Mouse (Mus musculus): ENCODE results near the gene Mrvi1. TPM values are rescaled to one million over a fixed set of nuclear protein-coding genes. Genes with fewer than 3 reads are reported as not detected.

Mrvi1 gene
- polyA plus RNA-seq, 3 experiments from 2014 or later = 0.46 to 0.87 TPM; not detected in 1

DNA sequence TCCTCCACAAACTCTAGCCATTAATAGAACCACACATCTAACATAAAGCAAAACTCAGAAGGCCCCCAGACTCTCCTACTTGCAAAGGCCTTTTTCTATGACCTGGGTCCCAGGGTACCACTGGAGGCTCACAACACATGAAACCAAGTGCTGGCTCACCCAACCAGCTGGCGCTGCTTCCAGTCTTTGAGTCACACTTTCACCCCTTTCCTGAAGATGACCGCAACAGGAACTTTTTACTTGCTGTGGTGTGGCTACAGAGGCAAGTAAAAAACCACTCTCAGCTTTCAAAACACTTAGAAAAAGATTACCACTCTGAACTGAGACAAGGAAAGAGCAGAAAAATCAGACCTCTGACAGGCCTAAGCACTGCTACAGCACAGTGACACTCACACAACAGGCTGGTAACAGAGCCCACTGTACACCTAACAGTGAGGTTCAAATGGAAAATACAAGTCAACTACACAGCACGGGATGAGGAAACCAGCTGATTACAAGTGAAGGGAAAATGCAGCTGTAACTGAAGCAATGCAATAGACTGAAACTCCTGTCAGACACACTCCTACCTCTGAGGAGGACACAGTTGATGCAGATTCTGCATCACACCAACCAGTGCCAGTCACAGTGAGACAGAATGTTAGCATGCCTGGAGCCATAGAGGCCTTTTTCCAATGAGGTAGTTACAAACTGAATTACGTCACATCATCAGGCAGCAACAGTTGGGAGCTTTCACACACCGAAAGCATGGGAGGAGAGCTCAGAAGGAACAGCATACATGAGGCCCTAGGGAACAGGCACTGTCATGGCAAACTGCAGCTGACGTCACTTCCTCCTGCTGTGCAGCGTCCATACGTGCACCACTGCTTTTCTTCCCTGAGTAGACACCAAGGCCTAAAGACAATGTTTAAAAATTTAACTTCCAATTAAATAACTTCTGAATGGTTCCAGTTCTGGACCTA lies 158.0 kb downstream of the Mrvi1 start:
- ATAC-seq = no peak

DNA sequence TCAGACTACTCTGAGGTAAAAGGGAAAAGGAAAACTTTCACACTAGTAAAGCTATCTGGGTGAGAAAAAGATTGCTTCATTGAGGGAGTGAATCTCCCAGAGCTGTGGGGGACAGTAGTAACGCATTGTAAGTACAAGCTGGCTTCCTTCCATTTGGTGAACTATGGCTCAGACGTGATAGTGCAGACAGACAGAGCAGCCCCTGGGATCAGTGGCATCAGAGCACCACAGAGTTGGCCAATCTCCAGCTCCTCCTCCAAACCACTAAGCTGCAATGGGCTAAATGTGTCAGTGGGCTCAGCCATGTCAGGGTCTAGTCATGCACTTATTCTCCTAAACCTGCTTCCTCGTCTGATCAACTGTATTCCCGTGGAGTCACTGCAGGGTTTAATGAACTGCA lies 158.7 kb downstream of the Mrvi1 start:
- ATAC-seq = no peak

DNA sequence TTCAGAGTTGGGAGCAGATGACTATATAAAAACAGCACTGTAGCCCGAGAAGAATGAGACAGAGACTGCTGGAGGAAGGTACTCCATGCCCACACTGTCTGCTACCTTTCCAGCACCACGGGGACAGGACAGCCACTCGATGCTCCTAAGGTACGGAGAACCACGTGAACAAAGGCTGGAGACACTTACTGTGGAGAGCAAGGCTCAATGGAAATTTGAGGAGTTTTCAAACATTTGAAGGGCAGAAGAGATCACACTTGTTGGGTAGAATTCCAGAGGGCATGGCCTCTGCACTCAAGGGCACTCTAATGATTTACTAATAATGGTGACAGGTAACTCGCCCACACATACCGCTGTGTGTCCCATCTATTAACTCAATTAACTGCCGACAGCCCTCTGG lies 159.2 kb downstream of the Mrvi1 start:
- ATAC-seq = no peak

DNA sequence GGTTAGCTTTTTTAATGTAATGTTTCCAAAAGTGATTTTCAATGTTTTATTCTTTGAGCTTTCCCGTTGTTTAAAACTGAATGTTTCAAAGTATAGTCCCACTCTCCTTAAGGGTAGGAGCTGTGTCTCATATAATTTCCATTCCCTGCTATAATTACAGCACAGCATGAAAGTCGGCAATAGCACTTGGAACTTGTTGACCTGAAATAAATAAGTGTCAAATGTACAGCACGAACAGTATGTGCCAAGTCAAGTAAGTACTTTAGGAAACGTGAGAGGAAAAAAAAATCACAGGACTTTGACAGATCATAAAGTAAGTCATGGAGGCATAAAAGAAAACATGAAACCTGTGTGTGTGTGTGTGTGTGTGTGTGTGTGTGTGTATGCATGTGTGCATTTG lies 160.2 kb downstream of the Mrvi1 start:
- ATAC-seq = no peak

DNA sequence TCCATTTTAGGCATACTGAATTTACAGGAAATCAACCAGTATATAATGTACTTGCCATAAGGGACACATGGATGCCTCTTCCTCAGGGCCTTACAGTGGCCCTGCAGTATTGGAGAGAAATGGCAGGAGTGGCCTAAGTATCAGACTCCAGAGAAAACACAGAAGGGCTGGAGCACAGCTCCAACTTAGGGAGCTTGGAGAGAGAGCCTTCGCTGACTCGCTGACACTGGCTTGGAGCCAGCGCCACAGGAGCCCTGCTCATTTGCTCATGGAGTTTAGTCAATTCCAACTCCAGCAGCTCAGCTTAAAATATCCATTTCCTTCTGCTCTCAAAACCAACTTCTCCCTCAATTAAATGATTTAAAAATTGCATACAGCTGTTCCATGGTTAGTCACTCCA lies 160.6 kb downstream of the Mrvi1 start:
- no peak for ATAC-seq

DNA sequence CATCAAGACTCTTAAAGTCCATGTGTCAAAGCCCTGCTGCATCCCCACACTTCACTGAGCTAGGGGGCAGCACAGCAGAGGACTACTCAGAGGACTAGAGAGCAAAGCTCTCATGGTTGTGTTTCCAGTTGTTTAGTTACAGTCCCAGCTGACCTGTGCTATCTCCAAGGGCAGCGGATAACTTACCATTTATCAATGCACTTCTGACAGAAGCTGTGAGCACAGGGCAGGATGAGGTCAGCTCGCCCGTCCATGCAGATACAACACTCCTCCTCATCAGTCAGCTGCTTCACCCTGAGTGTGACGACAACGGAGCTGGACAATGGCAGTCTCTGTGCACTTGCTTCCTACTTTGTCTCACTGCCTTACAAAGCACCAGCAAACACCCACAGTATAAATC lies 161.2 kb downstream of the Mrvi1 start:
- no peak for ATAC-seq

DNA sequence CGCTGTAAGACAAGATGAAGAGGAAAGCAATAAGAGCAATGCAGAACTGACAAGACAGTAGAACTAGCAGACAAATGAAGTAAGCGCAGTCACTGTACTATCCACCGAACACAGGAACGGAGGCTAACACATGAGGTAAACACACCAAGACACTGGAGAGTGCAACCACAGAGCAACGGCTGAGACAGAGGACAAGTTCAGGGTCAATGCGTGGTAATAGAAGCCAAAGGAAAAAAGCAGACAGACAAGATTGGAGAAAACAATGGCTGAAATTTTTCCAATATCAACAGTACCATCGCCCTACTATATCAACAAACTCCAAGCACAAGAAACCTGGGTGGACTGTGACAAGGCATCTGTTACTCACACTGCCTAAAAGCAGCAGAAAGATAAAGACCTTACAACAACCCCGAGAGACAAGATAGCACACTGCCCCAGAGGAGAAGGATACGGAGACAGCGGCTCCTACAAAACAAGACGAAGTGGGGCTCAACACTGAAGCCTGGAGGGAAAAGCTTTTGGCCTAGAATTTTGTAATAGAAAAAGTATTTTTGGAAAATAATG lies 163.4 kb downstream of the Mrvi1 start:
- no peak for ATAC-seq

Other genes starting within 250 kb of the Mrvi1 start
- gene Ampd3, start 214.3 kb downstream of the Mrvi1 start, polyA plus RNA-seq (2017; shearing (Covaris generic)) = 1 to 10 TPM; 1.5 to 6.0 (median 5.0) TPM
- 10 to 100 TPM; 13.0 to 20.0 (median 13.1) TPM for gene Rnf141, start 138.0 kb downstream of the Mrvi1 start, polyA plus RNA-seq (2017; shearing (Covaris generic))
- not detected for gene Lyve1, start 119.2 kb downstream of the Mrvi1 start, polyA plus RNA-seq (2017; shearing (Covaris generic))
- gene Ctr9, start 46.5 kb upstream of the Mrvi1 start, polyA plus RNA-seq (2017; shearing (Covaris generic)) = 10 to 100 TPM; 37.7 to 42.2 (median 40.0) TPM
- gene Eif4g2, start 100.6 kb upstream of the Mrvi1 start, polyA plus RNA-seq (2017; shearing (Covaris generic)) = 1,000 to 10,000 TPM in 1 of 3 experiments, 100 to 1,000 TPM in 2; 799 to 1,002 (median 808) TPM

All from inflammation-experienced regulatory T-cells, adult 6 months (primary cell).